Mouse (Mus musculus): Measurements from ENCODE around the gene Orc1. TPM values are rescaled to one million over a fixed set of nuclear protein-coding genes. Genes with fewer than 3 reads are reported as not detected.

Gene Orc1
- total RNA-seq, 2 experiments from 2014 or later, result not detected

DNA sequence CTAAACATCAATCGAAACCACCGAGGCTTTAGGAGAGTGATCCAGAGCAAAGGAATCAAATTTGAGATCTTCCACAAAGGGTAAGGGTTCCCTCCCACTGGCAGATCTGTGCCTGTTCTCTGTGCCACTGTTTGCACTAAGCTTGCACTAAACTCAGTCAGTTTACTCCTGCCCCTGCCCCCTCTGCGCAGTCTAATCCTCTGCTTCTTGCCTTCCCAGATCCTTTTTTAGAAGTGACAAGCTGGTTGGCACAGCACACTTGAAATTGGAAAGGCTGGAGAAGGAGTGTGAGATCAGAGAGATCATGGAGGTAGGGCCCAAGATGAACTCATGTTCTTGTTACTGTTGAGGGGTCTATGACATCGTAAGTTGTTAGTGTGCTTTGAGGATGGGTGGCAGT, 52.4 kb downstream of the Orc1 start:
- no peak for DNase-seq (ENCODE audit: low spot score in 2 of 2)
- intact Hi-C loops (cut with DNase I), result no loop called here

DNA sequence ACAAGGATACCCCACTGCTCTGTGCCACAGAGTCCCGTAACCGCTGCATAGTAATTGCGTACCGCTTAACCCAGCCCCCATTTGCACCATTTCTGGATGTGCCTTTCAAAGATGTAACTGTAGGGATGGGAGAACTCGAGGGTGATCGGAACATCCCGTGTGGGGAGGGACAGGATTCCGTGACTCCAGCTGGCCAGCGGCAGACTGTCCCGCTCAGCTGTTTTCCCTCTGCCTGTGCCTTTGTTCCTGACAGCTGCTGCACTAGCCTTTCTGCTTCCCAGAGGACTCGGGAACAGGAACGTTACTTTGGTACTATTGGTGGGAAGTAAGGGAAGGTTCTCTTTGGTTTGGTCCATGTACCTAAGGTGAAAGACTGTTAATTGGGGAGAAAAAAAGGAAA, 54.5 kb downstream of the Orc1 start:
- DNase-seq (ENCODE audit: low spot score in 2 of 2), result no peak
- intact Hi-C loops (cut with DNase I), result no loop called here

DNA sequence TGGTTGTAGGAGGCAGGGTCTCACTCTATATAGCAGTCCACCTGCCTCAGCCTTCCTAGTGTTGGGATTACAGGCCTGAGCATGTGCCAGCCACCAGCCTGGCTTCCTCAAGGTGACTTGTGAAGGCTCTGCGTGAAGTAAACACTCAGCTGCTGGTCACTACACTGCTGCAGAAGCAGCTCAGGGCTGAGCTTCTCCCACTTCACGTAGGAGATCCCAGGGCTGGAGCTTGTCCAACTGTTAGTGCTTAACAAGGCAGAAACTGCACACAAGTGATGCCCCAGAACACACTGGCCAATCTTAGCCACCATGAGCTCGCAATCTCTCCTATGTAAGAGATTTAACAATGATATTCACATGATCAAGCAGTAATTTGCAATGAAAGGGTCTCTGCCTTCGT, 55.5 kb downstream of the Orc1 start:
- intact Hi-C loops (cut with DNase I), result no loop called here
- DNase-seq (ENCODE audit: low spot score in 2 of 2), result no peak

DNA sequence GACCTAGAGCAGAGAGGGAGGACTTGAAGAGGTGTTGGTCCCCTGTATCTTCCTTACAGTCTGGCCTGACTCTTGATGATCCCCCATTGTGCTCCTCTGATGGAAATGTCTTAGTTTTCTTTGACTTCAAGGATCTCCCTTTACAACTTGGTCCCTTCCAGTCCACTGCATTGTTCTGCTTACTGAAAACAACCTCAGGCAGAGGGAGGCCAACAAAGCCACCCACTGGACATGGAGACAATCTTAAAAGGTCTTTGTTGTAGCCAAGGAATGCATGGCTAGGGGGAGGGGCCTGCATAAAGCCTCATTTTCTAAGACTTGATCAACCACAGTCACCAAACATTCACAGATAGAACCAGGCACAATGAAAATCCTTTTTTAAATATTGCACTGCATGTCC, 55.9 kb downstream of the Orc1 start:
- intact Hi-C loops (cut with DNase I), result no loop called here
- DNase-seq (ENCODE audit: low spot score in 2 of 2), result no peak

GRCm38 (mm10) chr4:108637721-108638120, 58.5 kb downstream of the Orc1 start:
- DNase-seq (ENCODE audit: low spot score in 2 of 2), result no peak
- intact Hi-C loops (cut with DNase I), result no loop called here

GRCm38 (mm10) chr4:108638752-108639151, 59.5 kb downstream of the Orc1 start:
- DNase-seq (ENCODE audit: low spot score in 2 of 2), result no peak
- intact Hi-C loops (cut with DNase I), result no loop called here

DNA sequence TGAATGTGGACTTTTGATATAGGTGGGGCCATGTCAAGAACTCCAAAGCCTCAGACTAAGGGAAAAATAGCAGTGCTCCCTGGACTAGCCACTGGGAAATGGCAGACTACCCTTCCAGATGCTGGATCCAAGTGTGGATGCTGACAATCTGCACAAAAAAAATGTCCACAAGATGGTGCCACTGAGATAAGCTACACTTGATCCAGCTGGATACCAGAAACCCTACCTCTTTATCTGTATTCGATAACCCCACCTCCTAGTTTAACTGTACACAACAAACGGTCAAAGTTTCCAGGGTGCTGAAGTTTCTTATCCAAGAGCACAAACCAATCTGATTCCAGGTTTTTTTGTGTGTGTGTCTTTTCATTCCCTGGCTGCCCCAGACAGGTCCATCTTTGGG, 85.2 kb downstream of the Orc1 start:
- no peak for DNase-seq (ENCODE audit: low spot score in 2 of 2)
- intact Hi-C loops (cut with DNase I), result no loop called here

Other genes starting within 250 kb of the Orc1 start
- not detected for gene Shisal2a, start 196.1 kb upstream of the Orc1 start, total RNA-seq (2021)
- 1 to 10 TPM; 4.6 to 6.8 TPM for gene Gpx7, start 172.5 kb upstream of the Orc1 start, total RNA-seq (2021)
- 10 to 100 TPM; 31.6 to 51.9 TPM for gene Tut4, start 120.0 kb upstream of the Orc1 start, total RNA-seq (2021)
- gene Prpf38a, start 87 bp upstream of the Orc1 start, total RNA-seq (2021), result 10 to 100 TPM; 28.7 to 29.1 TPM
- gene Cc2d1b, start 40.5 kb downstream of the Orc1 start, total RNA-seq (2021), result 10 to 100 TPM; 31.3 to 48.2 TPM
- gene 3110021N24Rik, start 140.2 kb downstream of the Orc1 start, total RNA-seq (2021), result 1 to 10 TPM; 1.3 to 1.7 TPM
- gene Zfyve9, start 201.4 kb downstream of the Orc1 start, total RNA-seq (2021), result 10 to 100 TPM; 63.7 to 67.4 TPM